Mouse (Mus musculus): ENCODE data around the gene Plekha1.

GRCm38 (mm10) chr7:130943280-130943895 lies 77.8 kb downstream of the Plekha1 start:
- TF ChIP-seq TCF12 (IDR thresholded peaks at IDR 0.05; ENCODE audit: insufficient read depth, poor library complexity, severe bottlenecking) (no peak), POLR2A (IDR thresholded peaks at IDR 0.05; ENCODE audit: insufficient read length, low read depth) (peak; percentile 15), MYOD1 (IDR thresholded peaks at IDR 0.05; ENCODE audit: control insufficient read depth in 1 of 3, insufficient read length in 2 of 3, low read depth in 2 of 3) (no peak)
